Mouse (Mus musculus): ENCODE measurements around the gene A3galt2. TPM values are rescaled to one million over a fixed set of nuclear protein-coding genes. Genes with fewer than 3 reads are reported as not detected.

Gene A3galt2
- total RNA-seq, 4 experiments from 2014 or later = 0.09 to 0.11 TPM; not detected in 2

GRCm38 (mm10) chr4:128727721-128728430 is 27.3 kb upstream of the A3galt2 start:
- DNase-seq (ENCODE audit: low spot score) = no peak

- no peak for DNase-seq (ENCODE audit: low spot score)
Measured at GRCm38 (mm10) chr4:128728431-128728851, 26.7 kb upstream of the A3galt2 start.

GRCm38 (mm10) chr4:128729033-128729708 is 26.0 kb upstream of the A3galt2 start:
- no peak for DNase-seq (ENCODE audit: low spot score)

- no peak for DNase-seq (ENCODE audit: low spot score)
Measured at GRCm38 (mm10) chr4:128729709-128730037, 25.5 kb upstream of the A3galt2 start.

GRCm38 (mm10) chr4:128730271-128730670 is 24.9 kb upstream of the A3galt2 start:
- no peak for DNase-seq (ENCODE audit: low spot score)

- DNase-seq (ENCODE audit: low spot score) = no peak
Measured at GRCm38 (mm10) chr4:128732794-128733193, 22.4 kb upstream of the A3galt2 start.

- DNase-seq (ENCODE audit: low spot score) = no peak
Measured at GRCm38 (mm10) chr4:128733496-128733895, 21.7 kb upstream of the A3galt2 start.

- DNase-seq (ENCODE audit: low spot score) = peak; percentile 87
Measured at GRCm38 (mm10) chr4:128734217-128734616, 20.9 kb upstream of the A3galt2 start.

GRCm38 (mm10) chr4:128734721-128735671 is 20.2 kb upstream of the A3galt2 start:
- DNase-seq (ENCODE audit: low spot score) = no peak

GRCm38 (mm10) chr4:128737137-128737589 is 18.0 kb upstream of the A3galt2 start:
- no peak for DNase-seq (ENCODE audit: low spot score)

GRCm38 (mm10) chr4:128737825-128738610 is 17.1 kb upstream of the A3galt2 start:
- no peak for DNase-seq (ENCODE audit: low spot score)

- no peak for DNase-seq (ENCODE audit: low spot score)
Measured at GRCm38 (mm10) chr4:128740878-128741277, 14.3 kb upstream of the A3galt2 start.

- DNase-seq (ENCODE audit: low spot score) = no peak
Measured at GRCm38 (mm10) chr4:128741906-128742305, 13.3 kb upstream of the A3galt2 start.

GRCm38 (mm10) chr4:128742379-128742970 is 12.7 kb upstream of the A3galt2 start:
- DNase-seq (ENCODE audit: low spot score) = no peak

- no peak for DNase-seq (ENCODE audit: low spot score)
Measured at GRCm38 (mm10) chr4:128743031-128743626, 12.0 kb upstream of the A3galt2 start.

- DNase-seq (ENCODE audit: low spot score) = no peak
Measured at GRCm38 (mm10) chr4:128745160-128745559, 10.0 kb upstream of the A3galt2 start.

GRCm38 (mm10) chr4:128747614-128748270 is 7.4 kb upstream of the A3galt2 start:
- no peak for DNase-seq (ENCODE audit: low spot score)

- DNase-seq (ENCODE audit: low spot score) = no peak
Measured at GRCm38 (mm10) chr4:128748309-128748708, 6.9 kb upstream of the A3galt2 start.

GRCm38 (mm10) chr4:128751006-128751405 is 4.2 kb upstream of the A3galt2 start:
- no peak for DNase-seq (ENCODE audit: low spot score)

All from heart, adult 8-10 months (tissue).